In the genomic region with DNA sequence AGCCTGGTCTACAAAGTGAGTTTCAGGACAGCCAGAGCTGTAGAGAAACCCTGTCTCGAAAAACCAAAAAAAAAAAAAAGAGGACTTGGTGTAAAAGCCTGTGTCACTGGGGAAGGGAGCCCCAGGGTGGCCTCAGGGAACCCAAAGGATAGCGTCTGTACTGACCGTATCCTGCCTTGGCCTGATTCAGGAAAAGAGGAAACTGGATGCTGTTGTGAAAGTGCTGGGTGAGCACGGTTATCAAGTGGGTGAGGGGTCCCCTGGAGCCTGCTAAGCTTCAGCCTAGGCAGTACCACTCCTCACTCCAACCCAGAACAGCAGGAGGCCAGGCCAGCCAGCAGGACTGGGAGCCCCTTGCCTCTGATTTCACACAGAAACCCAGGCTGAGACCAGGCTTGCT, we compare ENCODE assay signal across 10 mouse cellular contexts. TPM values are rescaled to one million over a fixed set of nuclear protein-coding genes. Genes with fewer than 3 reads are reported as not detected.
A peak's percentile ranks its signal among the peaks of the same experiment; 100 is the strongest.
DNase-seq lines count a peak whose midpoint lies in the region; ATAC-seq and TF ChIP-seq lines count a peak whose summit lies in the region.
"Had no signal": no experiment of that assay in that cellular context is flagged by ENCODE, and none has a peak within 500 bp of the region (broad histone marks: within the 10 kb centered on the region; RNA-seq: fewer than 3 reads in every experiment).

No protein-coding gene starts in this region.

- ATAC-seq in midbrain, embryonic 13.5 days: no peak
- ATAC-seq in midbrain, postnatal 0 days (ENCODE audit: low FRiP score): no peak
- ATAC-seq in limb, embryonic 12.5 days (ENCODE audit: insufficient number of reproducible peaks, insufficient read depth, low FRiP score, low TSS enrichment, low read depth): no peak
- ATAC-seq in neural tube, embryonic 15.5 days (ENCODE audit: low FRiP score): no peak
- ATAC-seq in megakaryocyte progenitor cell, adult 5-6 weeks (replicated peaks; ENCODE audit: poor library complexity): no peak
- no peak for ATAC-seq in inflammation-experienced regulatory T-cells, adult 6 months

- peak overlapping the region; percentile 84; the same call in 1 of the 2 replicates for H3K4me3 ChIP-seq in midbrain, embryonic 13.5 days (replicated peaks)
- H3K4me3 ChIP-seq in midbrain, postnatal 0 days (ENCODE audit: low read depth, low read length): no peak overlapping the region
- no peak overlapping the region for H3K4me3 ChIP-seq in limb, embryonic 12.5 days (replicated peaks)
- H3K4me3 ChIP-seq in neural tube, embryonic 15.5 days (replicated peaks): no peak overlapping the region

- 89% methylated on average over 4 of the region's 4 CpGs for WGBS in midbrain, embryonic 13.5 days
- WGBS in midbrain, postnatal 0 days: 86% methylated on average over 4 of the region's 4 CpGs
- 87% methylated on average over 4 of the region's 4 CpGs for WGBS in limb, embryonic 12.5 days
- 88% methylated on average over 4 of the region's 4 CpGs for WGBS in neural tube, embryonic 15.5 days

- peaks cover 34% of the 10 kb centered on the region for H3K36me3 ChIP-seq in midbrain, embryonic 13.5 days
- H3K36me3 ChIP-seq in midbrain, postnatal 0 days (ENCODE audit: insufficient read depth, low read length): peaks cover 3% of the 10 kb centered on the region; the same call in 1 of the 2 replicates
- H3K36me3 ChIP-seq in limb, embryonic 12.5 days: peaks cover 41% of the 10 kb centered on the region
- peaks cover 21% of the 10 kb centered on the region for H3K36me3 ChIP-seq in neural tube, embryonic 15.5 days

- peak overlapping the region; percentile 89; the same call in 1 of the 2 replicates for H3K4me2 ChIP-seq in midbrain, embryonic 13.5 days (replicated peaks)
- no peak overlapping the region; the same call in 1 of the 2 replicates for H3K4me2 ChIP-seq in midbrain, postnatal 0 days (ENCODE audit: low read depth, low read length, poor library complexity, severe bottlenecking)
- H3K4me2 ChIP-seq in limb, embryonic 12.5 days: peak overlapping the region; percentile 88; the same call in 1 of the 2 replicates
- peak overlapping the region; percentile 83 for H3K4me2 ChIP-seq in neural tube, embryonic 15.5 days

- no peaks in the 10 kb centered on the region for H3K9me3 ChIP-seq in midbrain, embryonic 13.5 days
- H3K9me3 ChIP-seq in midbrain, postnatal 0 days (ENCODE audit: low read length): no peaks in the 10 kb centered on the region
- no peaks in the 10 kb centered on the region for H3K9me3 ChIP-seq in limb, embryonic 12.5 days
- H3K9me3 ChIP-seq in neural tube, embryonic 15.5 days (replicated peaks): no peaks in the 10 kb centered on the region

- H3K27me3 ChIP-seq in midbrain, embryonic 13.5 days: no peaks in the 10 kb centered on the region
- H3K27me3 ChIP-seq in midbrain, postnatal 0 days (ENCODE audit: insufficient read depth, low read length): no peaks in the 10 kb centered on the region
- no peaks in the 10 kb centered on the region for H3K27me3 ChIP-seq in limb, embryonic 12.5 days
- no peaks in the 10 kb centered on the region for H3K27me3 ChIP-seq in neural tube, embryonic 15.5 days (replicated peaks)

- TF ChIP-seq CTCF in midbrain, postnatal 0 days (IDR thresholded peaks at IDR 0.05): no peak

- peaks cover 42% of the 10 kb centered on the region for H3K4me1 ChIP-seq in midbrain, embryonic 13.5 days (replicated peaks)
- H3K4me1 ChIP-seq in midbrain, postnatal 0 days (ENCODE audit: insufficient read depth, low read length): peaks cover 20% of the 10 kb centered on the region
- H3K4me1 ChIP-seq in limb, embryonic 12.5 days (replicated peaks): peaks cover 25% of the 10 kb centered on the region
- H3K4me1 ChIP-seq in neural tube, embryonic 15.5 days: peaks cover 51% of the 10 kb centered on the region

- DNase-seq in heart, adult 11 months: peak; percentile 95
- DNase-seq in heart, postnatal 10 days: no peak
- no peak for DNase-seq in midbrain, postnatal 0 days (ENCODE audit: low spot score)
- DNase-seq: adrenal gland, adult 2 months had no signal

- peak overlapping the region; percentile 86; the same call in 1 of the 2 replicates for H3K9ac ChIP-seq in midbrain, embryonic 13.5 days (replicated peaks)
- no peak overlapping the region; the same call in 1 of the 2 replicates for H3K9ac ChIP-seq in midbrain, postnatal 0 days (replicated peaks; ENCODE audit: low read length, poor library complexity, severe bottlenecking)
- H3K9ac ChIP-seq in limb, embryonic 12.5 days (replicated peaks): no peak overlapping the region
- H3K9ac ChIP-seq in neural tube, embryonic 15.5 days (replicated peaks): peak overlapping the region; percentile 81; the same call in 1 of the 2 replicates

- intact Hi-C loops in heart, postnatal 10 days (cut with DNase I): no loop called here

- no peak overlapping the region for H3K27ac ChIP-seq in midbrain, embryonic 13.5 days
- H3K27ac ChIP-seq in midbrain, postnatal 0 days (ENCODE audit: low read depth, low read length): no peak overlapping the region
- 0 out of 2 replicates have a peak overlapping the region, but pooled peaks have one; percentile 17 for H3K27ac ChIP-seq in limb, embryonic 12.5 days
- H3K27ac ChIP-seq in neural tube, embryonic 15.5 days (replicated peaks): no peak overlapping the region

RNA-seq across cellular contexts. Expression of a gene that starts 2.9 kb away (rescaled TPM):
- 10 to 100 TPM; 19.7 to 23.1 TPM for total RNA-seq in heart, postnatal 10 days (2021)
- polyA plus RNA-seq in midbrain, embryonic 13.5 days (2015; fragmentation: Nextera tagmentation; extraction: Ambion mirVana): 45.8 and 46.2 TPM in 2 replicates
- 30.3 and 35.0 TPM in 2 replicates for total RNA-seq in midbrain, postnatal 0 days (2014; rRNA removed)
- 79.9 and 82.5 TPM in 2 replicates for polyA plus RNA-seq in midbrain, postnatal 0 days (2015; fragmentation: Nextera tagmentation; extraction: Ambion mirVana)
- polyA plus RNA-seq in limb, embryonic 12.5 days (2016; fragmentation: Nextera tagmentation; extraction: Ambion mirVana): 31.5 and 35.3 TPM in 2 replicates
- polyA plus RNA-seq in neural tube, embryonic 15.5 days (2015; fragmentation: Nextera tagmentation; extraction: Ambion mirVana): 66.0 and 66.7 TPM in 2 replicates
- 36.5 and 38.4 TPM in 2 replicates for total RNA-seq in megakaryocyte progenitor cell, adult 5-6 weeks (2015)
- 16.3 and 16.5 TPM in 2 replicates for total RNA-seq in megakaryocyte progenitor cell, adult 5-6 weeks (2017)
- polyA plus RNA-seq in inflammation-experienced regulatory T-cells, adult 6 months (2017; shearing (Covaris generic)): 10 to 100 TPM; 19.4 to 25.2 (median 20.9) TPM

RNA-seq across cellular contexts. Expression of a gene that starts 8.9 kb away (rescaled TPM):
- 100 to 1,000 TPM; 186 to 187 TPM for total RNA-seq in heart, postnatal 10 days (2021)
- polyA plus RNA-seq in midbrain, embryonic 13.5 days (2015; fragmentation: Nextera tagmentation; extraction: Ambion mirVana): 100 and 101 TPM in 2 replicates
- 199 and 221 TPM in 2 replicates for total RNA-seq in midbrain, postnatal 0 days (2014; rRNA removed)
- 117 and 127 TPM in 2 replicates for polyA plus RNA-seq in midbrain, postnatal 0 days (2015; fragmentation: Nextera tagmentation; extraction: Ambion mirVana)
- polyA plus RNA-seq in limb, embryonic 12.5 days (2016; fragmentation: Nextera tagmentation; extraction: Ambion mirVana): 87.1 and 87.5 TPM in 2 replicates
- 122 and 125 TPM in 2 replicates for polyA plus RNA-seq in neural tube, embryonic 15.5 days (2015; fragmentation: Nextera tagmentation; extraction: Ambion mirVana)
- total RNA-seq in megakaryocyte progenitor cell, adult 5-6 weeks (2015): 20.5 and 23.2 TPM in 2 replicates
- 12.6 and 18.2 TPM in 2 replicates for total RNA-seq in megakaryocyte progenitor cell, adult 5-6 weeks (2017)
- 10 to 100 TPM; 18.0 to 42.4 (median 35.7) TPM for polyA plus RNA-seq in inflammation-experienced regulatory T-cells, adult 6 months (2017; shearing (Covaris generic))

RNA-seq across cellular contexts. Expression of a gene that starts 42.0 kb away (rescaled TPM):
- total RNA-seq in heart, postnatal 10 days (2021): not detected
- polyA plus RNA-seq in midbrain, embryonic 13.5 days (2015; fragmentation: Nextera tagmentation; extraction: Ambion mirVana): 0.40 and 0.50 TPM in 2 replicates
- total RNA-seq in midbrain, postnatal 0 days (2014; rRNA removed): not detected in 2 replicates
- 0.47 TPM in 1 of 2 replicates, not detected in the other for polyA plus RNA-seq in midbrain, postnatal 0 days (2015; fragmentation: Nextera tagmentation; extraction: Ambion mirVana)
- 0.46 and 0.58 TPM in 2 replicates for polyA plus RNA-seq in limb, embryonic 12.5 days (2016; fragmentation: Nextera tagmentation; extraction: Ambion mirVana)
- 0.54 and 0.60 TPM in 2 replicates for polyA plus RNA-seq in neural tube, embryonic 15.5 days (2015; fragmentation: Nextera tagmentation; extraction: Ambion mirVana)
- not detected in 2 replicates for total RNA-seq in megakaryocyte progenitor cell, adult 5-6 weeks (2015)
- not detected in 2 replicates for total RNA-seq in megakaryocyte progenitor cell, adult 5-6 weeks (2017)
- polyA plus RNA-seq in inflammation-experienced regulatory T-cells, adult 6 months (2017; shearing (Covaris generic)): 1 to 10 TPM in 2 of 3 experiments, under 1 TPM in 1; 0.79 to 2.9 (median 1.3) TPM
- total RNA-seq: adrenal gland, adult 2 months; gastrocnemius, adult 8-10 months had no signal
- polyA plus RNA-seq: adrenal gland, adult 2 months had no signal

Comparison
In these comparisons a context has a peak if more than half of its experiments do, and no peak if none do; other contexts are left out.
1. H3K9ac ChIP-seq: peak in midbrain, embryonic 13.5 days (single experiment) and neural tube, embryonic 15.5 days (single experiment); none in midbrain, postnatal 0 days (single experiment) and limb, embryonic 12.5 days (single experiment).